Mouse (Mus musculus) frontal cortex, postnatal 36 days (tissue): Measurements from ENCODE around the gene Gm20379.
A peak's percentile ranks its signal among the peaks of the same experiment; 100 is the strongest.

ENCODE experiments used
- DNase-seq, 2 experiments: peaks; one replicate each; pipeline ENCODE4 v3.0.0; 2022; ENCODE audit warnings: low spot score in 2 of 2

The Gm20379 gene

GRCm38 (mm10) chr13:92305680-92306079 is at the start of gene Gm20379:
Gm20379 (plus strand) TSS chr13:92305980.
- no peak for DNase-seq

- no peak for DNase-seq
Measured at GRCm38 (mm10) chr13:92261329-92261728, 44.5 kb upstream of the Gm20379 start.

- no peak for DNase-seq
Measured at GRCm38 (mm10) chr13:92263566-92263965, 42.2 kb upstream of the Gm20379 start.

- no peak for DNase-seq
Measured at GRCm38 (mm10) chr13:92267076-92267475, 38.7 kb upstream of the Gm20379 start.

- DNase-seq: peak; percentile 49 to 72
Measured at GRCm38 (mm10) chr13:92274274-92275198, 31.2 kb upstream of the Gm20379 start.

- DNase-seq: no peak
Measured at GRCm38 (mm10) chr13:92275292-92275691, 30.5 kb upstream of the Gm20379 start.

GRCm38 (mm10) chr13:92277027-92277426 is 28.8 kb upstream of the Gm20379 start:
- DNase-seq: no peak

GRCm38 (mm10) chr13:92291605-92292004 is 14.2 kb upstream of the Gm20379 start:
- DNase-seq: no peak

GRCm38 (mm10) chr13:92293883-92294282 is 11.9 kb upstream of the Gm20379 start:
- no peak for DNase-seq

GRCm38 (mm10) chr13:92296490-92296889 is 9.3 kb upstream of the Gm20379 start:
- no peak for DNase-seq

GRCm38 (mm10) chr13:92297021-92297420 is 8.8 kb upstream of the Gm20379 start:
- no peak for DNase-seq

- DNase-seq: no peak
Measured at GRCm38 (mm10) chr13:92299522-92299921, 6.3 kb upstream of the Gm20379 start.

GRCm38 (mm10) chr13:92301754-92302153 is 4.0 kb upstream of the Gm20379 start:
- DNase-seq: no peak

- DNase-seq: no peak
Measured at GRCm38 (mm10) chr13:92302466-92302865, 3.3 kb upstream of the Gm20379 start.

- DNase-seq: no peak
Measured at GRCm38 (mm10) chr13:92303062-92303948, 2.5 kb upstream of the Gm20379 start.

- no peak for DNase-seq
Measured at GRCm38 (mm10) chr13:92304291-92304690, 1.5 kb upstream of the Gm20379 start.

- no peak for DNase-seq
Measured at GRCm38 (mm10) chr13:92314613-92315012, 8.8 kb downstream of the Gm20379 start.

GRCm38 (mm10) chr13:92320770-92321169 is 15.0 kb downstream of the Gm20379 start:
- no peak for DNase-seq

GRCm38 (mm10) chr13:92326030-92326429 is 20.2 kb downstream of the Gm20379 start:
- DNase-seq: no peak

GRCm38 (mm10) chr13:92328000-92328399 is 22.2 kb downstream of the Gm20379 start:
- DNase-seq: no peak

- DNase-seq: no peak
Measured at GRCm38 (mm10) chr13:92330621-92331020, 24.8 kb downstream of the Gm20379 start.

GRCm38 (mm10) chr13:92332103-92332879 is 26.5 kb downstream of the Gm20379 start:
- DNase-seq: no peak
